Mouse (Mus musculus) ES-CJ7 (cell line): ENCODE results near the gene A3galt2.

Source experiments
- DNase-seq: peaks from one replicate; pipeline ENCODE4 v3.0.0; 2011; ENCODE audit warnings: low read depth, low spot score

Gene A3galt2

GRCm38 (mm10) chr4:128755064-128755463 lies at the start of gene A3galt2:
Gene A3galt2, plus strand, starts transcription at chr4:128755364.
- no peak for DNase-seq

GRCm38 (mm10) chr4:128706626-128707025 lies 48.5 kb upstream of the A3galt2 start:
- DNase-seq, result peak; percentile 55

- no peak for DNase-seq
Measured at GRCm38 (mm10) chr4:128707384-128707783, 47.8 kb upstream of the A3galt2 start.

GRCm38 (mm10) chr4:128709061-128709780 lies 45.9 kb upstream of the A3galt2 start:
- no peak for DNase-seq

- no peak for DNase-seq
Measured at GRCm38 (mm10) chr4:128709781-128710166, 45.4 kb upstream of the A3galt2 start.

- no peak for DNase-seq
Measured at GRCm38 (mm10) chr4:128710286-128710685, 44.9 kb upstream of the A3galt2 start.

- no peak for DNase-seq
Measured at GRCm38 (mm10) chr4:128710800-128711199, 44.4 kb upstream of the A3galt2 start.

GRCm38 (mm10) chr4:128711455-128712135 lies 43.6 kb upstream of the A3galt2 start:
- DNase-seq, result peak; percentile 95

GRCm38 (mm10) chr4:128712136-128712655 lies 43.0 kb upstream of the A3galt2 start:
- DNase-seq, result no peak

- no peak for DNase-seq
Measured at GRCm38 (mm10) chr4:128712941-128713340, 42.2 kb upstream of the A3galt2 start.

- peak; percentile 90 for DNase-seq
Measured at GRCm38 (mm10) chr4:128715241-128716204, 39.6 kb upstream of the A3galt2 start.

GRCm38 (mm10) chr4:128716279-128716678 lies 38.9 kb upstream of the A3galt2 start:
- DNase-seq, result no peak

- DNase-seq, result no peak
Measured at GRCm38 (mm10) chr4:128716731-128717130, 38.4 kb upstream of the A3galt2 start.

- DNase-seq, result no peak
Measured at GRCm38 (mm10) chr4:128720110-128720509, 35.1 kb upstream of the A3galt2 start.

GRCm38 (mm10) chr4:128721061-128721648 lies 34.0 kb upstream of the A3galt2 start:
- DNase-seq, result no peak

GRCm38 (mm10) chr4:128721761-128722160 lies 33.4 kb upstream of the A3galt2 start:
- DNase-seq, result no peak

GRCm38 (mm10) chr4:128722932-128723331 lies 32.2 kb upstream of the A3galt2 start:
- no peak for DNase-seq

- DNase-seq, result no peak
Measured at GRCm38 (mm10) chr4:128723431-128723830, 31.7 kb upstream of the A3galt2 start.

GRCm38 (mm10) chr4:128724059-128724458 lies 31.1 kb upstream of the A3galt2 start:
- DNase-seq, result no peak

- DNase-seq, result peak; percentile 30
Measured at GRCm38 (mm10) chr4:128727019-128727720, 28.0 kb upstream of the A3galt2 start.
